Comparison of ENCODE assay signal across 8 mouse cellular contexts in genomic region chr11:44398782-44399225, GRCm38 (mm10). TPM values are rescaled to one million over a fixed set of nuclear protein-coding genes. Genes with fewer than 3 reads are reported as not detected.
DNase-seq lines count a peak whose midpoint lies in the region; ATAC-seq and TF ChIP-seq lines count a peak whose summit lies in the region.

No protein-coding gene starts in this region.

- peak overlapping the region; percentile 62 for H3K4me2 ChIP-seq in lung, embryonic 14.5 days

- peak; percentile 41 for DNase-seq in cerebellum, adult 9-10 months
- peak; percentile 89 for DNase-seq in hindbrain, embryonic 10.5 days (ENCODE audit: low spot score)
- peak; percentile 40 for DNase-seq in layer of hippocampus, adult 9-10 months (ENCODE audit: low spot score)
- DNase-seq in lung, embryonic 14.5 days, result peak; percentile 94
- DNase-seq in testis, postnatal 10 days (ENCODE audit: low spot score), result peak; percentile 89

- H3K4me3 ChIP-seq in E14TG2a.4 (replicated peaks; ENCODE audit: low read length), result peak overlapping the region; percentile 63
- peak overlapping the region; percentile 52 for H3K4me3 ChIP-seq in hindbrain, embryonic 10.5 days
- H3K4me3 ChIP-seq in lung, embryonic 14.5 days (ENCODE audit: low read depth, low read length), result peak overlapping the region; percentile 27

- H3K27me3 ChIP-seq in E14TG2a.4 (ENCODE audit: insufficient read depth, low read length), result peaks cover 12% of the 10 kb centered on the region
- no peaks in the 10 kb centered on the region for H3K27me3 ChIP-seq in hindbrain, embryonic 10.5 days (ENCODE audit: insufficient read depth, poor library complexity, severe bottlenecking)
- no peaks in the 10 kb centered on the region for H3K27me3 ChIP-seq in lung, embryonic 14.5 days (ENCODE audit: insufficient read depth, low read length)

- no peaks in the 10 kb centered on the region for H3K36me3 ChIP-seq in E14TG2a.4 (ENCODE audit: insufficient read depth, low read length)
- no peaks in the 10 kb centered on the region for H3K36me3 ChIP-seq in hindbrain, embryonic 10.5 days
- H3K36me3 ChIP-seq in lung, embryonic 14.5 days (ENCODE audit: insufficient read depth), result no peaks in the 10 kb centered on the region

- peaks cover 10% of the 10 kb centered on the region for H3K4me1 ChIP-seq in E14TG2a.4 (replicated peaks; ENCODE audit: low read depth, low read length)
- peaks cover 5% of the 10 kb centered on the region; the same call in 1 of the 2 replicates for H3K4me1 ChIP-seq in hindbrain, embryonic 10.5 days (replicated peaks)
- H3K4me1 ChIP-seq in lung, embryonic 14.5 days (ENCODE audit: insufficient read depth), result no peaks in the 10 kb centered on the region

- WGBS in hindbrain, embryonic 10.5 days, result 2% methylated on average over 20 of the region's 20 CpGs
- WGBS in lung, embryonic 14.5 days, result under 1% methylated on average over 20 of the region's 20 CpGs

- TF ChIP-seq CTCF in E14TG2a.4 (conservative IDR thresholded peaks at IDR 0.05; ENCODE audit: low read length), result peak; percentile 69
- TF ChIP-seq CTCF in lung, embryonic 14.5 days (IDR thresholded peaks at IDR 0.05; ENCODE audit: low read depth), result peak; percentile 87

- peak overlapping the region; percentile 40 for H3K9ac ChIP-seq in lung, embryonic 14.5 days

- peak overlapping the region; percentile 79 for H3K27ac ChIP-seq in hindbrain, embryonic 10.5 days
- no peak overlapping the region for H3K27ac ChIP-seq in lung, embryonic 14.5 days (ENCODE audit: low read depth)

- H3K9me3 ChIP-seq in E14TG2a.4 (ENCODE audit: low read length), result no peaks in the 10 kb centered on the region
- H3K9me3 ChIP-seq in hindbrain, embryonic 10.5 days, result no peaks in the 10 kb centered on the region
- no peaks in the 10 kb centered on the region for H3K9me3 ChIP-seq in lung, embryonic 14.5 days (ENCODE audit: low read depth, low read length)

- peak; percentile 87 for ATAC-seq in frontal cortex, adult (ENCODE audit: low TSS enrichment)
- peak; percentile 80; the same call in 1 of the 2 replicates for ATAC-seq in lung, embryonic 14.5 days (ENCODE audit: insufficient read depth)
- peak; percentile 64 for ATAC-seq in neutrophil, adult 5-6 weeks (ENCODE audit: extremely low read depth, insufficient number of reproducible peaks, low FRiP score, poor library complexity, severe bottlenecking)

RNA-seq across cellular contexts. Expression of gene Il12b, which starts 1.1 kb away (rescaled TPM):
- not detected in 2 replicates for polyA plus RNA-seq in hindbrain, embryonic 10.5 days (2016; fragmentation: Nextera tagmentation; extraction: Ambion mirVana)
- not detected in 2 replicates for polyA plus RNA-seq in lung, embryonic 14.5 days (2014; fragmentation: Nextera tagmentation; extraction: Ambion mirVana)
- total RNA-seq in neutrophil, adult 5-6 weeks (2017), result not detected in 2 replicates

Comparison
In these comparisons a context has a peak if more than half of its experiments do, and no peak if none do; other contexts are left out.
1. DNase-seq: peak in every context shown above with its lines; median percentile 94 in lung, embryonic 14.5 days; 89 in hindbrain, embryonic 10.5 days; 89 in testis, postnatal 10 days; 41 in cerebellum, adult 9-10 months; 40 in layer of hippocampus, adult 9-10 months.